Mouse (Mus musculus) neural tube, embryonic 14.5 days (tissue): ENCODE measurements around the gene Ppp1r26. TPM values are rescaled to one million over a fixed set of nuclear protein-coding genes. Genes with fewer than 3 reads are reported as not detected.
"Not testable (repeated sequence)": the region's sequence is repeated elsewhere in the genome, so short reads cannot be mapped to it uniquely, and the experiment has no call there.

Experiments used
- ATAC-seq: fragments of 200-750 bp; cut with Nextera tagmentation; 2 replicates; pipeline ENCODE4 v1.8.0; 2017; ENCODE audit warnings: low read depth, mild to moderate bottlenecking, moderate TSS enrichment, moderate library complexity
- H3K27ac ChIP-seq: fragments of 300-500 bp; sonication (generic); 2 replicates; pipeline ENCODE4 v1.5.1; 2014; ENCODE audit warnings: low read depth, mild to moderate bottlenecking, control low read depth, low read length, moderate library complexity, mixed read lengths
- H3K27me3 ChIP-seq: fragments of 300-500 bp; sonication (generic); 2 replicates; pipeline ENCODE4 v1.6.1; 2014; ENCODE audit warnings: low read length; ENCODE audit not compliant: control insufficient read depth, insufficient read depth
- H3K36me3 ChIP-seq: fragments of 300-500 bp; sonication (generic); 2 replicates; pipeline ENCODE4 v1.6.1; 2014; ENCODE audit warnings: low read length, mixed read lengths; ENCODE audit not compliant: control insufficient read depth, insufficient read depth
- H3K4me1 ChIP-seq: fragments of 300-500 bp; sonication (generic); 2 replicates; pipeline ENCODE4 v1.6.1; 2014; ENCODE audit warnings: low read length; ENCODE audit not compliant: control insufficient read depth, insufficient read depth
- H3K4me2 ChIP-seq: fragments of 300-500 bp; sonication (generic); 2 replicates; pipeline ENCODE4 v1.6.1; 2014; ENCODE audit warnings: mild to moderate bottlenecking, low read depth, low read length, control low read depth
- H3K4me3 ChIP-seq: fragments of 300-500 bp; sonication (generic); 2 replicates; pipeline ENCODE4 v1.5.1; 2014; ENCODE audit warnings: low read depth, low read length, control low read depth, mixed read lengths
- H3K9ac ChIP-seq: fragments of 300-500 bp; sonication (generic); replicated peaks from 2 replicates; pipeline ENCODE4 v1.6.1; 2014; ENCODE audit warnings: low read depth, mild to moderate bottlenecking, control low read depth, low read length, mixed read lengths
- H3K9me3 ChIP-seq: fragments of 300-500 bp; sonication (generic); 2 replicates; pipeline ENCODE4 v1.6.1; 2016; ENCODE audit warnings: low read length; ENCODE audit not compliant: control insufficient read depth
- WGBS: fragments of 180-500 bp; shearing (Covaris S2); extraction: QIAGEN DNeasy Blood & Tissue Kit; methylation state at CpG from one replicate; pipeline ENCODE4 v1.1.7; 2014; 5-methylcytosine and 5-hydroxymethylcytosine counted together
- polyA plus RNA-seq: library from polyadenylated mRNA; unstranded; fragments of >200 nt; fragmentation: Nextera tagmentation; extraction: Ambion mirVana; gene quantifications from 2 replicates; pipeline ENCODE4 v1.2.1, GENCODE M21; 2014

The Ppp1r26 gene
- polyA plus RNA-seq, 1 experiment from 2014 or later: 14.1 TPM

DNA sequence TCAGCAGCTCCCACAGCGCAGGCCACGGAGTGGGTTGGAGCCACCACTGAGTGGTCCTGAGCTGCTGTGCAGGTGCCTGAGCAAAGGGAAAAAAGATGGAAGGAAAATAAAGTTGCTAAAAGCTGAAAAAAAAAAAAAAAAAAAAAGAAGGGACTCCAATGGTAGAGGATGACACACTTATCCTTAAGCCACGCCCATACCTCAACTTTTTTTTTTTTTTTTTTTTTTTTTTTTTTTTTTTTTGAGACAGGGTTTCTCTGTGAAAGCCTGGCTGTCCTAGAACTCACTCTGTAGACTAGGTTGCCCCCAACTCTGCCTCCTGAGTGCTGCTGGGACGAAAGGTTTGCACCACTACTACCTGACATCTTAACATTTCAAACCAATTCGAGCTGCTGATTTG, 31.4 kb downstream of the Ppp1r26 start:
- not testable (repeated sequence) for H3K4me2 ChIP-seq, H3K36me3 ChIP-seq, H3K27me3 ChIP-seq, H3K4me3 ChIP-seq, H3K9ac ChIP-seq, H3K4me1 ChIP-seq, H3K9me3 ChIP-seq, H3K27ac ChIP-seq, ATAC-seq
- 95% methylated on average over 5 of the region's 5 CpGs for WGBS

DNA sequence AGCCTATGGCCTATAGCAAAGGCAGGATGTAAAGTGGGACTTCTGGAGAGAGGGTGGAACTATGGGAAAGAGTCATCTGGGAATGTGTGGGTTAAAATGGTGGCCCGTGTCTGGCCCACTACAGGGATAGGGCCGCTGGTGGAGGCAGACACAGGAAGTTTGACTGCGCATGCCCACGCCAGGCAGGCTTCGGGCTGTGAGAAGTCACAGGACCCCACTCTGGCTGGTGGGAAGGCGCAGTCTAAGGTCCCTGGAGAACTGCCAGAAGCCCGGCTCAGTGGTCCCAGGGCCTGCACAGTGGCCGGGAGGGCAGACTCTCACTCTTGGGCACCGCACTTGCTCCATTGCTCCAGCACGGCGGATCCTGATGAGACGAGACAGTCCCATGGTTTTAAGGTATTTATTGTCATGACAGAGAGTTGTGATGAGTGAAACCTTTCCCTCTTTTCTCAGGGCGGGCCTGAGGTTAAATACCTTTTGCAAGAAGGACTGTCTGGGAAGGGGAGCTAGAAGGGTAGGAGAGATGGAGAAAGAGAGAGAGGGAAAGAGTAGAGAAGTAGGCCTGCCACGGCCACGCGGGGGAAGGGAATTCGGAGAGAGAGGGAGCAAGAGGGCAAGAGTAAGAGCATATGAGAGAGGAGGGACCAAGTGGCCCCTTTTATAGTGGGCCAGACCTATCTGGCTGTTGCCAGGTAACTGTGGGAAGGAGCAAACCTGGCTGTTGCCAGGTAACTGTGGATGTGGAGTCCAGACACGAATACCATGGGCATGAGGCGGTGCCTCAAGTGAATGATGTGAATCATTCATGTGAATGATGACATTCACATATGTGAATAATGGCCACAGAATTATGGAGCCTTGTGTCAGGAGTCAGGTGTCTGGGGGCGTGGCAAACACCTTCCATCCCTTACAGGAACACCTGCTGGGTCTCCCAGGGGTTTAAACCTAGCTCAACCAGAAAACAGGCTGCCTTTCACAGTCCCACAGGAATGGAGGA, 32.9 kb downstream of the Ppp1r26 start:
- Histone ChIP-seq H3K27me3 (no peaks in the 10 kb centered on the region), H3K4me1 (no peaks in the 10 kb centered on the region), H3K27ac (no peak overlapping the region), H3K4me3 (no peak overlapping the region), H3K9me3 (no peaks in the 10 kb centered on the region), H3K36me3 (no peaks in the 10 kb centered on the region), H3K9ac (no peak overlapping the region), H3K4me2 (no peak overlapping the region)
- 80% methylated on average over 20 of the region's 20 CpGs for WGBS
- ATAC-seq: no peak

DNA sequence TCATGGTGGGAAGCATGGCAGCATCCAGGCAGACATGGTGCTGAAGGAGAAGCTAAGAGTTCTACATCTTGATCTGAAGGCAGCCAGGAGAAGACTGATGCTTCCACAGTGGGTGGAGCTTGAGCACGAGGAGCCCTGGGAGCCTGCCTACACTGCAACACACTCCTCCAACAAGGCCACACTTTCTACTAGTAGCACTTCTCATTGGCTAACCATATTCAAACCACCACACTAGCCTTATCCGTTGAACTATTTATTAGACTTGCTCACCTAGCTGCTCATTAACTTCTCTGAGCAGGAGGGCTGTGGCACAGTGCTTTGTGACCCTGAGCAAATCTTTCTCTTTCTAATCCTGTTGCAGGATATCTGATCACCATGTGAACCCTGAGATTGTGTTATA, 37.3 kb downstream of the Ppp1r26 start:
- H3K27ac ChIP-seq: no peak overlapping the region
- no peaks in the 10 kb centered on the region for H3K4me1 ChIP-seq
- H3K36me3 ChIP-seq: no peaks in the 10 kb centered on the region
- no peaks in the 10 kb centered on the region for H3K9me3 ChIP-seq
- no peak overlapping the region for H3K4me2 ChIP-seq
- no peak overlapping the region for H3K9ac ChIP-seq
- ATAC-seq: no peak
- WGBS: 76% methylated on average over 2 of the region's 2 CpGs
- no peak overlapping the region for H3K4me3 ChIP-seq
- H3K27me3 ChIP-seq: no peaks in the 10 kb centered on the region

DNA sequence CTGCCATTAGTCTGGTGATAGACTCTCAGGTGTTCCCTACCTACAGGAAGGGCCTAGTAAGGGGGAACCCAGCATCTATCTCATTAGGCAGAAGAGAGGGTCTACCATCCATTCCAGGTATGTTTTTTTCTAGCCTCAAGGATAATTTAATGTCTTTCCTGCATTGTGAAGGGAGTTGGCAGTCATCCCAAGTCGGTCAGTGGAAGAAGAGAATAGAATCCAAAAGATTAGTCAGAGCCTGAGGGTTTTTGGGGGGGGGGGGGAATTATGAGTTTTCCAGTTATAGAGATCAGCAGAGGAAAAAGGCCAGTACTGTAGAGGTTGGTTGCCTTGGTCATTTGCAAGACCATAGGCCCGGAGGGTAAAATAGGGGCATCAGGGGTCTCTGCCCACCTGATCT, 47.9 kb downstream of the Ppp1r26 start:
- H3K4me3 ChIP-seq: no peak overlapping the region
- no peak overlapping the region for H3K9ac ChIP-seq
- H3K36me3 ChIP-seq: no peaks in the 10 kb centered on the region
- no peak overlapping the region for H3K27ac ChIP-seq
- H3K9me3 ChIP-seq: no peaks in the 10 kb centered on the region
- no peak overlapping the region for H3K4me2 ChIP-seq
- H3K4me1 ChIP-seq: no peaks in the 10 kb centered on the region
- 91% methylated on average over 2 of the region's 2 CpGs for WGBS
- H3K27me3 ChIP-seq: no peaks in the 10 kb centered on the region
- no peak for ATAC-seq

DNA sequence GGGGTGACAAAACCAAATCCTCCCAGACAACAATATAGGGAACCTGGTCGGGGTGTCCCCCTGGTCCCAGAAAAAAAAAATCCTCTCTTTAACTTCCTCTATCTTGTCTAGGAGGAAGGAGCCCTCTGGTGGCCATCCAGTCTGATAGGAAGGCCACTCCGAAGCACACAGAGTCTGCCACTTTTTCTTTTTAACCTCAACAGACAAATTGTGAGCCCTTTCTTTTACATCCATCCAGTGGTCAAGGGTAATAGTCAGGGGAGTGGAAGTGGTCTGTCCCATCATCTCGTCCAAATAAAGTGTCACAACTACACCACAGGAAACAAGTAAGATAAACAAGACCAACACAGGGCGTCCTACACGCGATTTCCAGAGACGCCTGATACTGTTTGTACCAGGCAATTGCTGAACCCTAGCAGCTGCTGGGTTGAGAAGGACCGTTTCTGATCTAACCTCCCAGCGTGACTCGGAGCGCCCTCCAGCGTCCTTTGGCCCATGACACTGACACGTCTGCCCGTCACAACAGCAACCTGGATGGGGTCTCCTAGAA, 48.7 kb downstream of the Ppp1r26 start:
- Histone ChIP-seq H3K9me3 (no peaks in the 10 kb centered on the region), H3K27ac (no peak overlapping the region), H3K27me3 (no peaks in the 10 kb centered on the region), H3K9ac (no peak overlapping the region), H3K4me2 (no peak overlapping the region), H3K36me3 (no peaks in the 10 kb centered on the region), H3K4me1 (no peaks in the 10 kb centered on the region), H3K4me3 (no peak overlapping the region)
- 88% methylated on average over 14 of the region's 14 CpGs for WGBS
- no peak for ATAC-seq

DNA sequence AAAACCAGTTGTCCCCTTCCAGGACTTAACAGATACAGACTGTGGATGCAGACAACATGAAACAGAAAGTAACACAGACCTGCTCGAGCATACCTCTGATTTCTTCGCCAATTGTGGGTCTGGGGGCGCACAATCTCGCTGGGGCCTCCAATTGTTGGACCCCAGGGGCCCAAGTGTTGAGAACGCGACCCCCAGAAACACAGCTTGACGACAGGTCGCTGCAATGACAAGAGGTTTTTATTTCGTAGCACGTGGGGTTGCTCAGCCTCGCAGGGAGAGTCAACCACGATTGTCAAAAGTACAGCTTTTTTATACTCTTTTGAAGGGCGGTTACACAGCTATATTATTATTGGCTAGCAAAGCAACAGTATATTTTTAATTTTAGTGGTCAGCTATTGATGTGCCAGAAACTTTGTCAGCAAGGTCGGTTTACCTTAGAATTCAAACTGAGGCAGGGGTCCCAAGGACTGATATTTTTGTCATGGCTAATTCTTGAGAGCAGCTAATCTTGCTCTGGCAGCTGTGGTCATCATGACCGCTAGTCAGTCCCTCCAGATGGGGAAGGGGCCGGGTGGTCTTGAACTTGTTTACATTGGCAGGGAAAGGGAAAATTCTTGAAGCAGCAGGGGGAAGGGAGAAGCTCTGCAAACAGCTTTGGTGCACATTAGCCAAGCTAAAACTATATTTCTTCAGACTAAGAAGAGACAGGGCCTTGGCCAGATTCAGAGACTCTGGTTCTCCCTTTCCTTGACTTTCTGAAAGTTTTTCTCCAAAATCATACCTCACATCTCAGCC, 49.4 kb downstream of the Ppp1r26 start:
- ATAC-seq: no peak
- Histone ChIP-seq H3K9me3 (no peaks in the 10 kb centered on the region), H3K36me3 (no peaks in the 10 kb centered on the region), H3K9ac (no peak overlapping the region), H3K4me3 (no peak overlapping the region), H3K4me2 (no peak overlapping the region), H3K27ac (no peak overlapping the region), H3K27me3 (no peaks in the 10 kb centered on the region), H3K4me1 (no peaks in the 10 kb centered on the region)
- WGBS: 90% methylated on average over 16 of the region's 16 CpGs

DNA sequence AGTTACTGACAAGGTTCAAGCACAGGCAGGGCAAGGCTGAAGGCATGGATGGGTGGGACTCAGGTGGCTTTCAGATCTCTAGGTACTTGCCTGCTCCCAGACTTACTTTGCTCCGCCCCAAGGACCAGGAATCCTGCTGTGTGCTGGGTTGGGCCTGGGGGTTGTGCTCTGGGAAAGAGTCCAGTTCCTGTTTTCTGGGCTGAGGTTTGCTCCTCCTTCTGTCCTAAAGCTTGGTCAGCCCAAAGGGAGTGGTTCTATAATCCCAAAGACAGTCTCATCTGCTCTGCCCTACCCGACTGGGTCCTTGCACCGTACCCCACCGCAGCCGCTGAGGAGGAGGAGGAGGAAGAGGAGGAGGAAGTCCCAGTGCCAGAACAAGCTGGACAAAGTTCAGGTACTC, 50.1 kb downstream of the Ppp1r26 start, which contains the start of gene Gbgt1:
Gene Gbgt1 (plus strand): TSS at position 221 of the 400 bp plus-strand sequence.
- no peaks in the 10 kb centered on the region for H3K4me1 ChIP-seq
- no peak within 1 kb of the TSS for H3K4me2 ChIP-seq
- no peak within 1 kb of the TSS for H3K4me3 ChIP-seq
- no peak within 1 kb of the TSS for H3K9ac ChIP-seq
- H3K9me3 ChIP-seq: no peaks in the 10 kb centered on the region
- no peak for ATAC-seq
- H3K27ac ChIP-seq: no peak within 1 kb of the TSS
- no peaks in the 10 kb centered on the region for H3K27me3 ChIP-seq
- 85% methylated on average over 5 of the region's 5 CpGs for WGBS
- no peaks in the 10 kb centered on the region for H3K36me3 ChIP-seq

DNA sequence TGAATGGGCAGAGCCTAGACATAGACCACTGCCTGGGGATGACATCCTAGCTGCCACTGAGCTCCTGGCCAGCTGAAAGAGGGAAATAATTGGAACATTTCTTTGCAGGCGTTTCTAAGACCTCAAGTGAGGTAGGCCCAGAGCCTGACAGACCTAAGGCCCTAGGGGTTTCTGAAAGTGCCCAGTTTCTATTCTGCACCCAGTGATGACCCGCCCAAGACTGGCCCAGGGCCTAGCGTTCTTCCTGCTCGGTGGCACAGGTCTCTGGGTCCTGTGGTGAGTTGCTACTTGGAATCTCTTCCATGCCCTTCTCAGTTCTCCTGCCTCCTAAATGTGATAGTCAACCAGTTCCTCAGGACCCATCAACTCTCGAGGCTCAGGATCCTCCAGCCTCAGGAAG, 51.0 kb downstream of the Ppp1r26 start:
- Histone ChIP-seq H3K27me3 (no peaks in the 10 kb centered on the region), H3K4me2 (no peak overlapping the region), H3K9me3 (no peaks in the 10 kb centered on the region), H3K4me1 (no peaks in the 10 kb centered on the region), H3K27ac (no peak overlapping the region), H3K36me3 (no peaks in the 10 kb centered on the region), H3K9ac (no peak overlapping the region), H3K4me3 (no peak overlapping the region)
- ATAC-seq: no peak
- WGBS: 78% methylated on average over 5 of the region's 5 CpGs

DNA sequence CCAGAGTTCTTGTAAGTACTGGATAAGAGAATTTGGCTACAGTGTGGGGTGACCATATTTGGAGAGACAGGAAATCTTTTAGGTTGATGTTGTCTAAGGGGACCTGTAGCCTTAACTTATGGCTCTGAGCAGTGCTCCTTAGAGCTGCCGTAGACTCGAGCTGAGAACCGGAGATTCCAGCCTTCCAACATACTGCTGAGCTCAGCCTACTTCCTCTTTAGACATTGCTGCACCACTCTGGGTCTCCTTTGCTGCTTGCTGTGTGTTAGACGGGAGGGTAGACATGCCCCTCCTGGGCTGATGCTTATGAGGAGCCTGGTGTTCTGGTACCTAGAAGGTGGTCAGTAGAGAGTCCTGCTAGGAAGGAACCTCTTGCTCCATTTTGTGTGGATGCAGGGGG, 51.8 kb downstream of the Ppp1r26 start:
- Histone ChIP-seq H3K4me2 (no peak overlapping the region), H3K4me3 (no peak overlapping the region), H3K27me3 (no peaks in the 10 kb centered on the region), H3K27ac (no peak overlapping the region), H3K9ac (no peak overlapping the region), H3K4me1 (no peaks in the 10 kb centered on the region), H3K36me3 (no peaks in the 10 kb centered on the region), H3K9me3 (no peaks in the 10 kb centered on the region)
- ATAC-seq: no peak
- 88% methylated on average over 4 of the region's 4 CpGs for WGBS
